Mouse (Mus musculus) liver, adult 2 months (tissue): ENCODE results near the gene H2-Eb2. TPM values are rescaled to one million over a fixed set of nuclear protein-coding genes. Genes with fewer than 3 reads are reported as not detected.

ENCODE experiments used
- DNase-seq: peaks from one replicate; pipeline ENCODE4 v3.0.0-alpha.2; 2011; ENCODE audit warnings: low read depth, low spot score; ENCODE audit errors: extremely low read depth
- H3K27ac ChIP-seq: fragments of 200-500 bp; replicated peaks from 2 replicates; pipeline ENCODE4 v1.5.1; 2012; ENCODE audit warnings: low read depth, mild to moderate bottlenecking, control low read depth, inconsistent platforms, low read length; ENCODE audit not compliant: insufficient read depth
- H3K27me3 ChIP-seq: fragments of 200-500 bp; 2 replicates; pipeline ENCODE4 v1.6.1; 2012; ENCODE audit warnings: mild to moderate bottlenecking, moderate library complexity, low read length, inconsistent platforms; ENCODE audit not compliant: control insufficient read depth, insufficient read depth
- H3K36me3 ChIP-seq: fragments of 200-500 bp; 2 replicates; pipeline ENCODE4 v1.6.1; 2012; ENCODE audit warnings: low read length, inconsistent platforms; ENCODE audit not compliant: control insufficient read depth, insufficient read depth
- H3K4me1 ChIP-seq: fragments of 200-500 bp; 2 replicates; pipeline ENCODE4 v1.6.1; 2011; ENCODE audit warnings: low read length; ENCODE audit not compliant: control insufficient read depth, insufficient read depth
- H3K4me3 ChIP-seq: fragments of 200-500 bp; 2 replicates; pipeline ENCODE4 v1.5.1; 2011; ENCODE audit warnings: low read depth, mild to moderate bottlenecking, control low read depth, low read length, moderate library complexity; ENCODE audit not compliant: insufficient read depth
- H3K79me2 ChIP-seq: fragments of 200-500 bp; 2 replicates; pipeline ENCODE4 v1.6.1; 2012; ENCODE audit warnings: inconsistent platforms, mild to moderate bottlenecking, low read length, moderate library complexity; ENCODE audit not compliant: control insufficient read depth, insufficient read depth
- H3K9ac ChIP-seq: fragments of 200-500 bp; 2 replicates; pipeline ENCODE4 v1.6.1; 2012; ENCODE audit warnings: low read depth, mild to moderate bottlenecking, control low read depth, inconsistent platforms, low read length
- CTCF ChIP-seq: fragments of 200-500 bp; IDR thresholded peaks from 2 replicates; pipeline ENCODE4 v1.5.1; 2011; ENCODE audit warnings: low read depth, low read length, control low read depth
- POLR2A ChIP-seq: fragments of 200-500 bp; IDR thresholded peaks from 2 replicates; pipeline ENCODE4 v1.6.1; 2011; ENCODE audit warnings: low read length, control low read depth; ENCODE audit not compliant: insufficient read depth; ENCODE audit errors: extremely low read depth
- WGBS: fragments of 180-500 bp; shearing (Covaris S2); methylation state at CpG from one replicate; pipeline ENCODE4 v1.1.7; 2018; 5-methylcytosine and 5-hydroxymethylcytosine counted together
- polyA plus RNA-seq: library from polyadenylated mRNA; depleted of rRNA; stranded (reverse); fragments of >200 nt; gene quantifications from 2 replicates; pipeline ENCODE4 v1.2.3, GENCODE M21; 2012
- total RNA-seq: library from RNA; depleted of rRNA; stranded (reverse); fragments of >200 nt; gene quantifications from 2 replicates; pipeline ENCODE4 v1.2.3, GENCODE M21; 2014

H2-Eb2 gene
- total and polyA plus RNA-seq, 2 experiments, result 0.09 to 0.16 TPM

GRCm38 (mm10) chr17:34313393-34313792 is 12.1 kb upstream of the H2-Eb2 start:
- Histone ChIP-seq H3K27me3 (no peaks in the 10 kb centered on the region), H3K36me3 (no peaks in the 10 kb centered on the region), H3K4me3 (no peak overlapping the region), H3K9ac (no peak overlapping the region), H3K27ac (no peak overlapping the region), H3K4me1 (no peaks in the 10 kb centered on the region), H3K79me2 (no peaks in the 10 kb centered on the region)
- TF ChIP-seq POLR2A (no peak), CTCF (peak; percentile 98)
- 34% methylated on average over 3 of the region's 3 CpGs for WGBS
- peak; percentile 26 for DNase-seq

- Histone ChIP-seq H3K4me1 (no peaks in the 10 kb centered on the region), H3K27me3 (no peaks in the 10 kb centered on the region), H3K79me2 (no peaks in the 10 kb centered on the region), H3K9ac (no peak overlapping the region), H3K4me3 (no peak overlapping the region), H3K27ac (no peak overlapping the region), H3K36me3 (no peaks in the 10 kb centered on the region)
- no peak for TF ChIP-seq POLR2A
- no peak for TF ChIP-seq CTCF
- WGBS, result 70% methylated on average over 9 of the region's 9 CpGs
- no peak for DNase-seq
Measured at GRCm38 (mm10) chr17:34314286-34314685, 11.2 kb upstream of the H2-Eb2 start.

- WGBS, result 81% methylated on average over 1 of the region's 1 CpGs
- no peak overlapping the region for H3K27ac ChIP-seq
- TF ChIP-seq POLR2A (no peak), CTCF (no peak)
- DNase-seq, result no peak
- H3K9ac ChIP-seq, result no peak overlapping the region
- H3K4me1 ChIP-seq, result no peaks in the 10 kb centered on the region
- no peak overlapping the region for H3K4me3 ChIP-seq
- H3K27me3 ChIP-seq, result no peaks in the 10 kb centered on the region
- H3K79me2 ChIP-seq, result no peaks in the 10 kb centered on the region
- no peaks in the 10 kb centered on the region for H3K36me3 ChIP-seq
Measured at GRCm38 (mm10) chr17:34315512-34315911, 10.0 kb upstream of the H2-Eb2 start.

- no peaks in the 10 kb centered on the region for H3K27me3 ChIP-seq
- no peaks in the 10 kb centered on the region for H3K4me1 ChIP-seq
- no peak overlapping the region for H3K9ac ChIP-seq
- H3K79me2 ChIP-seq, result no peaks in the 10 kb centered on the region
- no peak overlapping the region for H3K4me3 ChIP-seq
- no peak for TF ChIP-seq POLR2A
- no peak for TF ChIP-seq CTCF
- WGBS, result 76% methylated on average over 2 of the region's 2 CpGs
- H3K27ac ChIP-seq, result no peak overlapping the region
- no peak for DNase-seq
- H3K36me3 ChIP-seq, result no peaks in the 10 kb centered on the region
Measured at GRCm38 (mm10) chr17:34316697-34317096, 8.8 kb upstream of the H2-Eb2 start.

GRCm38 (mm10) chr17:34317275-34317674 is 8.2 kb upstream of the H2-Eb2 start:
- 27% methylated on average over 2 of the region's 2 CpGs for WGBS
- Histone ChIP-seq H3K36me3 (no peaks in the 10 kb centered on the region), H3K27me3 (no peaks in the 10 kb centered on the region), H3K4me3 (no peak overlapping the region), H3K27ac (no peak overlapping the region), H3K9ac (no peak overlapping the region), H3K79me2 (no peaks in the 10 kb centered on the region), H3K4me1 (no peaks in the 10 kb centered on the region)
- DNase-seq, result no peak
- TF ChIP-seq CTCF (no peak), POLR2A (no peak)

- TF ChIP-seq POLR2A (no peak), CTCF (no peak)
- no peaks in the 10 kb centered on the region for H3K27me3 ChIP-seq
- H3K4me1 ChIP-seq, result no peaks in the 10 kb centered on the region
- H3K79me2 ChIP-seq, result no peaks in the 10 kb centered on the region
- H3K4me3 ChIP-seq, result no peak overlapping the region
- DNase-seq, result no peak
- no peak overlapping the region for H3K9ac ChIP-seq
- H3K36me3 ChIP-seq, result no peaks in the 10 kb centered on the region
- no peak overlapping the region for H3K27ac ChIP-seq
- WGBS, result 78% methylated on average over 3 of the region's 3 CpGs
Measured at GRCm38 (mm10) chr17:34326373-34326772, 908 bp downstream of the H2-Eb2 start.
